Mouse (Mus musculus) midbrain, embryonic 10.5 days (tissue): ENCODE measurements at regions not wholly inside any gene's neighbourhood (a gene's known extent, or its start where the extent isn't known, plus 50 kb on each side); places are given as distances from the start of the nearest gene placed in this dataset.

Experiments used
- DNase-seq: peaks from one replicate; pipeline ENCODE4 v3.0.0-alpha.2; 2017; ENCODE audit warnings: low spot score
- H3K27ac ChIP-seq: fragments of 300-500 bp; sonication (generic); replicated peaks from 2 replicates; pipeline ENCODE4 v1.5.1; 2016; ENCODE audit warnings: mild to moderate bottlenecking
- H3K27me3 ChIP-seq: fragments of 300-500 bp; sonication (generic); 2 replicates; pipeline ENCODE4 v1.6.1; 2016; ENCODE audit warnings: low read depth, mild to moderate bottlenecking; ENCODE audit not compliant: poor library complexity, severe bottlenecking
- H3K36me3 ChIP-seq: fragments of 300-500 bp; sonication (generic); 2 replicates; pipeline ENCODE4 v1.6.1; 2016; ENCODE audit warnings: mild to moderate bottlenecking, moderate library complexity
- H3K4me1 ChIP-seq: fragments of 300-500 bp; sonication (generic); 2 replicates; pipeline ENCODE4 v1.6.1; 2016
- H3K4me3 ChIP-seq: fragments of 300-500 bp; sonication (generic); 2 replicates; pipeline ENCODE4 v1.5.1; 2016; ENCODE audit warnings: mild to moderate bottlenecking, moderate library complexity
- H3K9me3 ChIP-seq: fragments of 300-500 bp; sonication (generic); replicated peaks from 2 replicates; pipeline ENCODE4 v1.6.1; 2016; ENCODE audit warnings: mild to moderate bottlenecking
- WGBS: fragments of 180-500 bp; shearing (Covaris S2); methylation state at CpG from one replicate; pipeline ENCODE4 v1.1.7; 2016; 5-methylcytosine and 5-hydroxymethylcytosine counted together

- Histone ChIP-seq H3K4me3 (no peak overlapping the region), H3K27me3 (no peaks in the 10 kb centered on the region), H3K36me3 (no peaks in the 10 kb centered on the region), H3K4me1 (no peaks in the 10 kb centered on the region), H3K27ac (no peak overlapping the region), H3K9me3 (no peaks in the 10 kb centered on the region)
- no peak for DNase-seq
- 91% methylated on average over 4 of the region's 4 CpGs for WGBS
Measured at GRCm38 (mm10) chr2:169260636-169261035, 305.2 kb upstream of the Zfp64 start.

GRCm38 (mm10) chr2:169244572-169244971, 289.2 kb upstream of the Zfp64 start:
- Histone ChIP-seq H3K4me3 (no peak overlapping the region), H3K9me3 (no peaks in the 10 kb centered on the region), H3K27me3 (no peaks in the 10 kb centered on the region), H3K27ac (no peak overlapping the region), H3K4me1 (no peaks in the 10 kb centered on the region), H3K36me3 (no peaks in the 10 kb centered on the region)
- no peak for DNase-seq

DNA sequence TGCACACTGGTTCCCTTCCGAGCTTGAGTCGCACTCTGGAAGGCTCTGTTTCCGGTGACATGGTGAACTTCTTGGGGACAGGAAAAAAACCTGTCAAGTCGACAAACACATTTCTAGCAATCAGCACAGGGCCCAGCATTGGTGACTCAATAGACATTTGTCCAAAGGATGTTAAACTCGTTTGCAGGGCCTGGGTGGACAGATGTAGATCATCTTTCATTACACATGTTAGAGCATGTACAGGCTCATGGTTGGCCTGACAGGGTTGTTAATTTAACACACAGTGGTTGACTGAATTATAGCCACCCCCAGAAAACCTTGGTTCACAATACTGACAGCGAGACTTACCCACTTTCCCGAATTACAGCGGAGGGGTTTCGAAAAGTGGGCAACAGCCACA, 288.6 kb upstream of the Zfp64 start:
- H3K27me3 ChIP-seq, result no peaks in the 10 kb centered on the region
- no peaks in the 10 kb centered on the region for H3K4me1 ChIP-seq
- H3K36me3 ChIP-seq, result no peaks in the 10 kb centered on the region
- DNase-seq, result no peak
- no peaks in the 10 kb centered on the region for H3K9me3 ChIP-seq
- 92% methylated on average over 9 of the region's 9 CpGs for WGBS
- no peak overlapping the region for H3K27ac ChIP-seq
- H3K4me3 ChIP-seq, result no peak overlapping the region

GRCm38 (mm10) chr2:169237856-169238255, 282.5 kb upstream of the Zfp64 start:
- Histone ChIP-seq H3K4me1 (no peaks in the 10 kb centered on the region), H3K9me3 (no peaks in the 10 kb centered on the region), H3K27ac (no peak overlapping the region), H3K27me3 (no peaks in the 10 kb centered on the region), H3K36me3 (no peaks in the 10 kb centered on the region), H3K4me3 (no peak overlapping the region)
- DNase-seq, result no peak
- WGBS, result 91% methylated on average over 4 of the region's 4 CpGs

GRCm38 (mm10) chr2:169237321-169237720, 281.9 kb upstream of the Zfp64 start:
- 94% methylated on average over 9 of the region's 9 CpGs for WGBS
- Histone ChIP-seq H3K27me3 (no peaks in the 10 kb centered on the region), H3K9me3 (no peaks in the 10 kb centered on the region), H3K27ac (no peak overlapping the region), H3K36me3 (no peaks in the 10 kb centered on the region), H3K4me1 (no peaks in the 10 kb centered on the region), H3K4me3 (no peak overlapping the region)
- DNase-seq, result no peak

GRCm38 (mm10) chr2:169234368-169235070, 279.1 kb upstream of the Zfp64 start:
- 91% methylated on average over 11 of the region's 11 CpGs for WGBS
- H3K4me3 ChIP-seq, result no peak overlapping the region

DNA sequence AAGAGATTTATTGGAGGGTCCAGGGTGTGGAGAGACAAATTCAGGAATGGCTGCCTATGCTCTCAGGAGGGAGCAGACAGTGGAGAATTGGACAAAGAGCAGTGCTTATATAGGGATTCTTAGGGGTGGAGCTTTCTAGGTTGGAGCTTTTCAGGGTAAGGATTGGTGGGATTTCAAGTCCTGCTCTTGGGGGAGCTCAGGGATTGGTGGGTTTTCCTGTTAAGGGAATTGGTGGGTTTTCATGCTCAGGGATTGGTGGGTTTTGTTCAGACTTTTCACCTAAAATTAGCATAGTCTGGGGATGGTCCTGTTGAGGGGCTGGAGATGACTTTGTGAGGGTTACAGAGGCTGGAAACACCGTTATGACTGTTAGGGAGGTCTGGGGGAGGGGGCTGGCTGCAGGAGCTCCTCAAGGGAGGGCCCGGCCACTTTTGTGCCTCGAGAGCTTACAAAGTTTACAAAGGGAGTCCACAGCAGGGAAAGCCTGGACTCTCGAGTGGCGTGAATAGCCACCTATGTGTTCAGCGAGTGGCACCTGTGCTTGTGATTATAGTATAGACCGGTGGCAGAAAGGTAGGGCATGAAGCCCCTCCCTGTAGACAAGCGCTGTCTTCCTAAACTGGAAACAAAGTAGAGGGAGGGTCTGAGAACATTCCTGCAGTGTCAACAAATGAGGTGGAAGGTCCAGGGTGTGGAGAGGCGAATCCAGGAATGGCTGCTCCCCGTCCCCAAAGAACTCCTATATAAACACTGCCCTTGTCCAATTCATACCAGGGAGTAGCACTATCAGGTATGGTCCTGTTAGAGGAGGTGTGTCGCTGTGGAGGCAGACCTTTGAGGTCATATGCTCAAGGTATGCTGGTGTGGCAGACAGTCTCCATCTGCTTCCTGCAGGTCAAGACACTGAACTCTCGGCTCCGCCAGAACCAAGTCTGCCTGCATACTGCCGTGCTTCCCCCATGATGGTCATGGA, 278.1 kb upstream of the Zfp64 start:
- Histone ChIP-seq H3K9me3 (no peaks in the 10 kb centered on the region), H3K27ac (no peak overlapping the region), H3K4me3 (no peak overlapping the region), H3K27me3 (no peaks in the 10 kb centered on the region), H3K4me1 (no peaks in the 10 kb centered on the region), H3K36me3 (no peaks in the 10 kb centered on the region)
- 82% methylated on average over 14 of the region's 14 CpGs for WGBS
- DNase-seq, result no peak

More at GRCm38 (mm10) chr2:169234368-169235070, 279.1 kb upstream of the Zfp64 start:
- DNase-seq, result no peak
- Histone ChIP-seq H3K4me1 (no peaks in the 10 kb centered on the region), H3K9me3 (no peaks in the 10 kb centered on the region), H3K36me3 (no peaks in the 10 kb centered on the region), H3K27me3 (no peaks in the 10 kb centered on the region), H3K27ac (no peak overlapping the region)

DNA sequence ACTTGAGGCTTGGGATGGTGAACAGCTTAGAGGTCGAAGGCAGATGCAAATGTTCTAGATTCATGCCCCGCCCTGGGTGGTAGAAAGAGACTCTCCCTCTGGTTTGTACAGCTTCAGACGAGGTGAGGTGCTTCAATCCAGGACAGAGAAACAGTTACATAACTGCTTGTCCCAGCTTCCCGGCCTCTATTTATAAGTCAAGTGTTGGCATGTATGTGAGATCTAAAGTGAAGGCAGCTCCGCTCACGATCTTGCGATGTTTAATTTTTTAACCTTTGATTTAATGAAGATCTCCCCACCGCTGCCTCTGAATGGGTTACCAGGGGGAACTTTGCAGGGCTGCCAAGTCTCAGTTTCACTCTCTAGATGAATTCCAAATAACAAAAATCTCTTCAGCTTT, 266.9 kb upstream of the Zfp64 start:
- H3K36me3 ChIP-seq, result no peaks in the 10 kb centered on the region
- no peaks in the 10 kb centered on the region for H3K9me3 ChIP-seq
- no peaks in the 10 kb centered on the region for H3K27me3 ChIP-seq
- H3K4me3 ChIP-seq, result no peak overlapping the region
- DNase-seq, result no peak
- no peaks in the 10 kb centered on the region; the same call in 1 of the 2 replicates for H3K4me1 ChIP-seq
- 92% methylated on average over 8 of the region's 8 CpGs for WGBS
- no peak overlapping the region for H3K27ac ChIP-seq

GRCm38 (mm10) chr2:169221141-169221540, 265.8 kb upstream of the Zfp64 start:
- Histone ChIP-seq H3K4me1 (no peaks in the 10 kb centered on the region; the same call in 1 of the 2 replicates), H3K9me3 (no peaks in the 10 kb centered on the region), H3K4me3 (no peak overlapping the region), H3K36me3 (no peaks in the 10 kb centered on the region), H3K27me3 (no peaks in the 10 kb centered on the region), H3K27ac (no peak overlapping the region)
- DNase-seq, result no peak
- 80% methylated on average over 7 of the region's 7 CpGs for WGBS

GRCm38 (mm10) chr2:169215546-169216043, 260.2 kb upstream of the Zfp64 start:
- H3K4me1 ChIP-seq, result peaks cover 18% of the 10 kb centered on the region; the same call in 1 of the 2 replicates
- WGBS, result 87% methylated on average over 18 of the region's 18 CpGs
- no peaks in the 10 kb centered on the region for H3K36me3 ChIP-seq
- H3K4me3 ChIP-seq, result no peak overlapping the region
- H3K27ac ChIP-seq, result no peak overlapping the region
- H3K9me3 ChIP-seq, result no peaks in the 10 kb centered on the region
- DNase-seq, result no peak
- H3K27me3 ChIP-seq, result no peaks in the 10 kb centered on the region

DNA sequence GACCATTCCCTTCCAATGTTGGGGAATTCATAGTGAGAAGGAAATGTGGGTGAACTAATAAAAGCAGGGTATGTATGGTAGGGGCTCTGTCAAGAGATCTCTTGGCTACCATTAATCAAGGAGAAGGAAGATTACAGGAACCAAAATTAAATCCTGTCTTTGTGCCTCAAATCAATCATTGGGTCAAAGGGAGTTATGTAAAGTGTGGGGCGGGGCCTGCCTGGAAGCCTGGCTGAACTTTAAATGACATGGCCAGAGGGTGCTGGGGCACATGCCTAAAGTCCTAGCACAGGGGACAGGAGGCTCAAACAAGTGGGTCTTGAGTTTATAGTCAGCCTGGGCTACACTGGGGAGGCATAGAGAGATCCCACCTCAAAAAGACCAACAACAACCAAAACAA, 259.0 kb upstream of the Zfp64 start:
- WGBS, result 86% methylated on average over 1 of the region's 1 CpGs

GRCm38 (mm10) chr2:169213314-169213713, 257.9 kb upstream of the Zfp64 start:
- Histone ChIP-seq H3K36me3 (no peaks in the 10 kb centered on the region), H3K27ac (0 out of 2 replicates have a peak overlapping the region, but pooled peaks have one; percentile 28), H3K27me3 (no peaks in the 10 kb centered on the region), H3K9me3 (peaks cover 8% of the 10 kb centered on the region), H3K4me1 (peaks cover 18% of the 10 kb centered on the region; the same call in 1 of the 2 replicates), H3K4me3 (no peak overlapping the region)
- WGBS, result 65% methylated on average over 10 of the region's 10 CpGs
- DNase-seq, result no peak

More for the DNA sequence above, 259.0 kb upstream of the Zfp64 start:
- Histone ChIP-seq H3K4me1 (peaks cover 18% of the 10 kb centered on the region; the same call in 1 of the 2 replicates), H3K4me3 (no peak overlapping the region), H3K27me3 (no peaks in the 10 kb centered on the region), H3K36me3 (no peaks in the 10 kb centered on the region), H3K9me3 (no peaks in the 10 kb centered on the region), H3K27ac (no peak overlapping the region)
- DNase-seq, result no peak
